Mouse (Mus musculus) forebrain, postnatal 0 days (tissue): ENCODE measurements at regions not wholly inside any gene's neighbourhood (a gene's known extent, or its start where the extent isn't known, plus 50 kb on each side); places are given as distances from the start of the nearest gene placed in this dataset.

Experiments
- ATAC-seq: fragments of 200-750 bp; cut with Nextera tagmentation; 2 replicates; pipeline ENCODE4 v1.8.0; 2017; ENCODE audit warnings: mild to moderate bottlenecking, moderate library complexity
- DNase-seq: peaks from one replicate; pipeline ENCODE4 v3.0.0-alpha.2; 2015
- H3K27ac ChIP-seq: fragments of 300-500 bp; sonication (generic); 2 replicates; pipeline ENCODE4 v1.5.1; 2014; ENCODE audit warnings: low read depth, mild to moderate bottlenecking, antibody characterized with exemption, low read length, moderate library complexity, mixed read lengths
- H3K27me3 ChIP-seq: fragments of 300-500 bp; sonication (generic); 2 replicates; pipeline ENCODE4 v1.6.1; 2014; ENCODE audit warnings: mild to moderate bottlenecking, low read length, mixed read lengths; ENCODE audit not compliant: insufficient read depth
- H3K36me3 ChIP-seq: fragments of 300-500 bp; sonication (generic); 2 replicates; pipeline ENCODE4 v1.6.1; 2014; ENCODE audit warnings: mild to moderate bottlenecking, moderate library complexity; ENCODE audit not compliant: insufficient read depth
- H3K4me1 ChIP-seq: fragments of 300-500 bp; sonication (generic); 2 replicates; pipeline ENCODE4 v1.6.1; 2014; ENCODE audit warnings: antibody characterized with exemption; ENCODE audit not compliant: insufficient read depth
- H3K4me2 ChIP-seq: fragments of 300-500 bp; sonication (generic); 2 replicates; pipeline ENCODE4 v1.6.1; 2014; ENCODE audit warnings: low read depth, mild to moderate bottlenecking, moderate library complexity
- H3K4me3 ChIP-seq: fragments of 300-500 bp; sonication (generic); 2 replicates; pipeline ENCODE4 v1.5.1; 2014; ENCODE audit warnings: low read depth, low read length, mixed read lengths
- H3K9ac ChIP-seq: fragments of 300-500 bp; sonication (generic); 2 replicates; pipeline ENCODE4 v1.6.1; 2014; ENCODE audit warnings: mild to moderate bottlenecking
- H3K9me3 ChIP-seq: fragments of 300-500 bp; sonication (generic); 2 replicates; pipeline ENCODE4 v1.6.1; 2016; ENCODE audit warnings: low read length
- CTCF ChIP-seq: sonication (generic); IDR thresholded peaks from 2 replicates; pipeline ENCODE4 v1.5.1; 2016; ENCODE audit warnings: antibody characterized with exemption, control low read depth, low read depth
- WGBS: fragments of 180-500 bp; shearing (Covaris S2); extraction: QIAGEN DNeasy Blood & Tissue Kit; methylation state at CpG from one replicate; pipeline ENCODE4 v1.1.7; 2014; 5-methylcytosine and 5-hydroxymethylcytosine counted together

DNA sequence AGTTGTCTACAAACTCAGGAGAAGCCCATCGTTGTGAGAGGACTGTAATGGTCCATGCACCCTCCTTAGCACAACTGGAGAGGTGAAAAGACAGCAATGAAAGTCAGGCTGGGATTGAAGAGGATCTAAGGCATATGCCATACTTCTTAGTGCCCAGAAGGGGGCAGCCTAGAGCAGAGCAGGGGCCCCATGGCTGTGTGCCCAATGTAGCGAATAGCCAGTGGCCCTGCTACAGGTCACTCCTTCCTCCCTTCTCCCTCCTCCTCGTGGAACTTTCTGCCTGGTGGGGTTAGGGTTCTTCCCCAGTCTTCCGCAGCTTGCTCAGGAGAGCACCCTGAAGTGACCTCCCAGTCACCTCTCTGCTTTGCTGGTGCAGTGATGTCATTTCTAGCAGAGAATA lies 131.8 kb upstream of the Topaz1 start:
- ATAC-seq (no peak), DNase-seq (no peak)
- Histone ChIP-seq H3K9me3 (no peaks in the 10 kb centered on the region), H3K27ac (no peak overlapping the region), H3K4me3 (no peak overlapping the region), H3K36me3 (no peaks in the 10 kb centered on the region), H3K4me1 (no peaks in the 10 kb centered on the region), H3K27me3 (no peaks in the 10 kb centered on the region), H3K9ac (no peak overlapping the region), H3K4me2 (no peak overlapping the region)
- peak; percentile 70 for TF ChIP-seq CTCF
- 23% methylated on average over 4 of the region's 4 CpGs for whole genome bisulfite sequencing

DNA sequence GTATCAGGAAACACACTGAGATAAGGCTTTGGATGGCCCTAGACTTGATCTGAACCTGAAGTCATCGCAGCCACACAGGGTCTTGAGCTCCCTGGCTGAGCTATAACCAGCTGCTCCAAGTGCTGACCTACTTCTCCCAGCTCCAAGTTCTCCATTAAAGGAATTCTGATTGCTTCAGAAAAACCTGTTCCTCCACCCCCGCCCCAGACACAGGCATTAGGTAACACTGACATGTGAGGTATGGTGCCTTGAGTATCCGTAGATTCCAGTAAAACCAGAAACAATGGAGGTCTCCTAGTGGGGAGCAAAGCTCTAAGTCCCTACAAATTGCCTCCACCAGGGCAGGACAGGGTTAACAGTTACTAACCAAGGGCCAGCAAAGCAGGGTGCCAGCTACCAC lies 129.4 kb upstream of the Topaz1 start:
- H3K9ac ChIP-seq = no peak overlapping the region
- 40% methylated on average over 3 of the region's 3 CpGs for WGBS
- no peaks in the 10 kb centered on the region for H3K27me3 ChIP-seq

DNA sequence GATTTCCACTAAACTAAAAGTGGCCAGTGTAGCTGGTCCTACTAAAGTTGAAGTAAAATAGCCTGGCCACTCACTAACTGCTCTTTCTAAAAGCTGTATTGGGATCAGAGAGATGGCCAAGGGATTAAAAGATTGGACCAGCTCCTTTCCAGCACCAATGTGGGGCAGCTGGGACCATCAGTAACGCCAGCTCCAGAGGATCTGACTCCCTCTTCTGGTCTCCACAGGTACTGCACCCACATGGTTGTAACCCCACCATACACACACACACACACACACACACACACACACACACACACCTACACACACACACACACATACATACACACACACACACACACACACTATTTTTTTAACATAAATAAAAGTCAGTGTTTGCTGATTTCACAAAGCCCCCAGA lies 122.1 kb upstream of the Topaz1 start:
- Histone ChIP-seq H3K4me1 (peaks cover 9% of the 10 kb centered on the region; the same call in 1 of the 2 replicates), H3K4me3 (no peak overlapping the region), H3K36me3 (no peaks in the 10 kb centered on the region; the same call in 1 of the 2 replicates), H3K27me3 (no peaks in the 10 kb centered on the region; the same call in 1 of the 2 replicates), H3K9me3 (no peaks in the 10 kb centered on the region), H3K4me2 (no peak overlapping the region), H3K27ac (no peak overlapping the region), H3K9ac (no peak overlapping the region)
- DNase-seq = no peak
- WGBS = 80% methylated on average over 1 of the region's 1 CpGs
- TF ChIP-seq CTCF = peak; percentile 55
- ATAC-seq = no peak

More for the DNA sequence above, 129.4 kb upstream of the Topaz1 start:
- DNase-seq (no peak), ATAC-seq (no peak)
- no peak overlapping the region for H3K4me3 ChIP-seq
- H3K4me2 ChIP-seq = no peak overlapping the region
- H3K36me3 ChIP-seq = no peaks in the 10 kb centered on the region
- H3K4me1 ChIP-seq = no peaks in the 10 kb centered on the region
- no peak for TF ChIP-seq CTCF
- H3K27ac ChIP-seq = no peak overlapping the region
- no peaks in the 10 kb centered on the region for H3K9me3 ChIP-seq

DNA sequence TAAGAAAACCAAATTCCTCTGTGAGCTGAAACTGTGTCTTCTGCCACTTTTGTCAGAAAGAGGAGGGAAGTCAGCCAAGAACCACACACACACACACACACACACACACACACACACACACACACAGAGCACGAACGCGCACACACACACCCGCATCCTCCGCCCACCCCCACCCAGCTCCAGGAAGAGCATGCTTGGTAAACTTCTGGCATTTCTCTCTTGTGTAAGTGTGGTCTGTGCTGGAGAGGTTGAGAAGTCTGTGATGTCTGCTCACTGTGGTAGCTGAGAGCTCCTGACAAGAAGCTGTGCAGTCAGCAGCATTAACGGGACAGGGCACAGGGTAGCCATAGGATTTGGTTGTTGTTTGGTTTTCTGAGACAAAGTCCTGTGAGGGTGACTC lies 120.8 kb upstream of the Topaz1 start:
- DNase-seq (no peak), ATAC-seq (no peak)
- TF ChIP-seq CTCF = no peak
- H3K4me1 ChIP-seq = peaks cover 9% of the 10 kb centered on the region; the same call in 1 of the 2 replicates
- H3K27me3 ChIP-seq = no peaks in the 10 kb centered on the region; the same call in 1 of the 2 replicates
- H3K27ac ChIP-seq = no peak overlapping the region
- H3K9ac ChIP-seq = no peak overlapping the region
- H3K4me3 ChIP-seq = no peak overlapping the region
- no peak overlapping the region for H3K4me2 ChIP-seq
- H3K9me3 ChIP-seq = no peaks in the 10 kb centered on the region
- no peaks in the 10 kb centered on the region; the same call in 1 of the 2 replicates for H3K36me3 ChIP-seq
- WGBS = 78% methylated on average over 6 of the region's 6 CpGs

DNA sequence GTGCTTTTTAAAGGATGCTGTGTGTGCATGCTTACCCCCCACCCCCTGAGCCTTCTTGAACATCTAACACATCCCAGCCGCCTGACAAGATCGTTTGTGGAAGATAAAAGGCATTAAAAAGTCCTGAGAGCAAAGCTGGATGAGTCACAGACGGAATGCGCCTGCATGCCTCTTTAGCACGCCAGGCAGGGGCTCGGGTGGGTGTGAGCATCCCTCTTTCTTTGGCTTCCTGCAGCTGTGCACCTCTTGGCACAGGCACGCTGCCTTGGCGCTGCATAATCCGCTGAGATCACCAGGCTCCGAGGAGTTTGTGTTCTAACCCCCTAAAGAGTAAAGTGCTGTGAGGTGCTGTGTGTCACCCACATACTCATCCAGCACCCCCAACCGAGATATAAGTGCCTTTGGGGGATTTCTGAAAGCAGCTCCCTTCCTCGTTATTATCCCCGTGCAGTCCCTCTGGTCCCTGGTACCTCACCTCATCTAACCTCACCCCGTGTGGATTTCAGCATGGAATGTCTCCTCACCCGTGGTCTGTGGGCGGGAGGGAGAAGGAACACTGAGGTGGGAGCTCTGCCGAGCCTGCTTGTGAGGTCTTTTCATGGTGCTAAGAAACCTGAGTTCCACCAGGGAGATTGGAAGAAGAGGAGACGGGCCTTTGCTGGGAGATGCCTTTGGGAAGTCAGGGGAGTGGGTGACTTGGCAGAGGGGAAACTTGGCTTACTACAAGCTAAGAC lies 117.8 kb upstream of the Topaz1 start:
- no peak for TF ChIP-seq CTCF
- no peaks in the 10 kb centered on the region for H3K9me3 ChIP-seq
- no peaks in the 10 kb centered on the region; the same call in 1 of the 2 replicates for H3K36me3 ChIP-seq
- H3K9ac ChIP-seq = no peak overlapping the region
- 20% methylated on average over 18 of the region's 18 CpGs for WGBS
- H3K27ac ChIP-seq = peak overlapping the region; percentile 29; the same call in 1 of the 2 replicates
- no peaks in the 10 kb centered on the region; the same call in 1 of the 2 replicates for H3K27me3 ChIP-seq
- peak; percentile 74; the same call in 1 of the 2 replicates for ATAC-seq
- H3K4me2 ChIP-seq = no peak overlapping the region
- peak; percentile 50 for DNase-seq
- peaks cover 9% of the 10 kb centered on the region; the same call in 1 of the 2 replicates for H3K4me1 ChIP-seq
- no peak overlapping the region for H3K4me3 ChIP-seq

DNA sequence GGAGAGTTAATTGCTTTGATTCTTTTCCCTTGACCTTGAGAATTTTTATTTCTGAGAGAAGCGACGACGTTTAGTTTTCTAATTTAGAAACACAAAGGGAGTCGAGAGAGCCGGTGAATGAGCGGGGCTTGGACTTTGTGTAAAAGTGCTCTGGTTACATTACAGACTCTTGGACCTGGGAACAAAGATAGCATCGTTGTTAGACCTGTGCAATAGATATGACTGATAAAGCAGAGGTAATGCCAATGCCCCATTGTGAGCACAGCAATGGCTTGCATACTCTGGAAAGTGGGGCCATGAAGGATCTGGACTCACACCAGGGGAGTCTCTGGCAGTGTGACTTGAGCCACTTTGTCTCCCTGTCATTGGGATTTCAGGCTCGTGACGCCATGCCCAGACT lies 115.4 kb upstream of the Topaz1 start:
- H3K27ac ChIP-seq = no peak overlapping the region
- no peak overlapping the region for H3K9ac ChIP-seq
- no peak for ATAC-seq
- peaks cover 12% of the 10 kb centered on the region; the same call in 1 of the 2 replicates for H3K4me1 ChIP-seq
- no peak overlapping the region for H3K4me3 ChIP-seq
- no peak for TF ChIP-seq CTCF
- no peak for DNase-seq
- H3K36me3 ChIP-seq = no peaks in the 10 kb centered on the region
- WGBS = 46% methylated on average over 9 of the region's 9 CpGs
- H3K9me3 ChIP-seq = no peaks in the 10 kb centered on the region
- H3K27me3 ChIP-seq = no peaks in the 10 kb centered on the region; the same call in 1 of the 2 replicates
- no peak overlapping the region for H3K4me2 ChIP-seq

DNA sequence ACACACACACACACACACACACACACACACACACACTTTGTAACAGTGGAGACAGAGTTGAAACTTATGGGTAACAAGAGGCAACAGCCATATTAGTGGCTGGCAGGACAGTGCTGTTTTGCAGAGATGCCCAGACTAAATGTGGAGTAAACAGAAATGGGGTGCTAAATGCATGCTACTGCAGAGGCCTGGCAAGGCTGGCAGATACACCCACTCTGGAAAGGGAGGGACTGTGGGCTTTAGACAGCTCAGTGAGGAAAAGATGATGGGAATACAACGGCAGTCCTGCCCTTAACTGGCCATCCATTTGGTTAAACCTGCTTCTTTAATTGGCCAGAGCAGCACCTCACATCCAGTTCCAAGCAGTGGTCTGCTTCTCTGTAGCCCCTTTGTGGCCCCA lies 113.7 kb upstream of the Topaz1 start:
- Histone ChIP-seq H3K4me1 (peaks cover 12% of the 10 kb centered on the region; the same call in 1 of the 2 replicates), H3K9me3 (no peaks in the 10 kb centered on the region), H3K27ac (no peak overlapping the region), H3K36me3 (no peaks in the 10 kb centered on the region), H3K4me2 (no peak overlapping the region), H3K9ac (no peak overlapping the region), H3K27me3 (no peaks in the 10 kb centered on the region; the same call in 1 of the 2 replicates), H3K4me3 (no peak overlapping the region)
- ATAC-seq (no peak), DNase-seq (no peak)
- 94% methylated on average over 1 of the region's 1 CpGs for WGBS
- no peak for TF ChIP-seq CTCF
